Mouse (Mus musculus) left cerebral cortex, adult 8-10 months (tissue): ENCODE data around the gene AL732309.1. TPM values are rescaled to one million over a fixed set of nuclear protein-coding genes. Genes with fewer than 3 reads are reported as not detected.
A peak's percentile ranks its signal among the peaks of the same experiment; 100 is the strongest.

Experiments
- DNase-seq, 2 experiments: peaks; one replicate each; pipeline ENCODE4 v3.0.0; 2022; ENCODE audit warnings: low spot score in 2 of 2
- total RNA-seq, 4 experiments: library from RNA; stranded (reverse); gene quantifications; 2 replicates each; pipeline ENCODE4 v1.2.4; 2022

AL732309.1 gene
- total RNA-seq = 1 to 10 TPM in 3 of 4 experiments, under 1 TPM in 1; 0.67 to 4.2 (median 3.4) TPM

DNA sequence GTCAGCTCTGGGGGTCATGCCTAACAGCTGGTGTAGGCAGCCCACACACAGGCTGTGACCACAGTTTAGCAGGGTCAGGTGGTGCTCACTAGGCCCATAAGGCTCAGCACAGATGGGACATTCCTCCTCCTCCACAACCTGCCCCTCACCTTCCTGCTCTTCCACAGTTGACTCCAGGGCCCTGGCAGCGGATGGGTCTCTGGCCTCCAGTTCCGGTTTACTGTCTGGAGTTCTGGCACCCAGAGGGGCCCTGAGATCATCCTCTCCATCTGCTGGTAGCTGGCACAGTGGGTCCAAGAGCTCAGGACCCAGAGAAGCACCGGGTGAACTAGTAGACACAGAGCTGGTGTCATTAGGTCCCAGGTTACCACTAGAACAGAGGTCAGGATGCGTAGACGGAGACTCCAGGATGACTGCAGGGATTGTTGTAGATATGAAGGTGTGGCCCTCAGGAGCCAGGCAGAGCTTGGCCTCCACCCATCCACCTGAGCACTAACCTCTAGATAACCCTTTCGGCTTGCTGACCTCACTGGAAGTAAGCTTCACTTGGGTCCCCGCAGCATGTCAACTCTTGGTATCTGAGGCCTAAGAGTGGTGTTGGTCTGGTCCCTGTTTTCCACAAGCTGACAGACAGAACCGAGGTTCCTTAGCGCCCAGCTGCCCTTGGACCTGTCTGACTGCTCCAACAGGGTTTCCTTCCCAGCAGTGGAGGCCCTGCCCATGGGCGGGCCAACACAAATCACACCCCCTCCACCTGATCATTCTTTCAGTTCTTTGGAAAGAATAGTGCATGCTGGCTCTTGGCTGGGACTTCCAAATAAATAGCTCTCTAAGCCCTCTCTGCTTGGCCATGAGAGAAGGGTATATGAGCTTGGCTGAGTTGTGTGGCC is at the start of gene AL732309.1:
Gene AL732309.1, minus strand, starts transcription at position 681 of the 890 bp plus-strand sequence.
- no peak for DNase-seq

GRCm38 (mm10) chr2:25293706-25294105 is 47.0 kb upstream of the AL732309.1 start:
- peak in 1 of 2 experiments; percentile 25 for DNase-seq

DNA sequence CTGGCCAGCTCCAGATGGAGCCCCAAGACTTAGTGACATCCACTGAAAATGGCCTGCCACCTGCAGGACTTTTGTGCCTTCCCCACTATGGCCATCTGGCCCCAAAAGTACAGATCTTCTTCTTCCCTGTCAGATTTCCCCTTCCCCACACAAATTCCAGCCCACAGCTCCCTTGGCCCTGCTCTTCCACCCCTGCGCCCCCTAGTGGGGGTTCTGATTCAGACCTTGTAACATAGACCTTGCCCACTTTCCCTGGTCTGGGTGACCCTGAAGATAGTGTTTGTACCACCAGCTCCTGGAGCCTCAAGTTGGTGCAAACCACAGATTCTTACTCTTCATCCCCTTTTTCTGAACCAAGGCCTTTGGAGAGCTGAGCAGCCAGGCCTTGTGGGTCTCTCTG is 46.2 kb upstream of the AL732309.1 start:
- DNase-seq = no peak

GRCm38 (mm10) chr2:25292054-25292544 is 45.4 kb upstream of the AL732309.1 start:
- no peak for DNase-seq

DNA sequence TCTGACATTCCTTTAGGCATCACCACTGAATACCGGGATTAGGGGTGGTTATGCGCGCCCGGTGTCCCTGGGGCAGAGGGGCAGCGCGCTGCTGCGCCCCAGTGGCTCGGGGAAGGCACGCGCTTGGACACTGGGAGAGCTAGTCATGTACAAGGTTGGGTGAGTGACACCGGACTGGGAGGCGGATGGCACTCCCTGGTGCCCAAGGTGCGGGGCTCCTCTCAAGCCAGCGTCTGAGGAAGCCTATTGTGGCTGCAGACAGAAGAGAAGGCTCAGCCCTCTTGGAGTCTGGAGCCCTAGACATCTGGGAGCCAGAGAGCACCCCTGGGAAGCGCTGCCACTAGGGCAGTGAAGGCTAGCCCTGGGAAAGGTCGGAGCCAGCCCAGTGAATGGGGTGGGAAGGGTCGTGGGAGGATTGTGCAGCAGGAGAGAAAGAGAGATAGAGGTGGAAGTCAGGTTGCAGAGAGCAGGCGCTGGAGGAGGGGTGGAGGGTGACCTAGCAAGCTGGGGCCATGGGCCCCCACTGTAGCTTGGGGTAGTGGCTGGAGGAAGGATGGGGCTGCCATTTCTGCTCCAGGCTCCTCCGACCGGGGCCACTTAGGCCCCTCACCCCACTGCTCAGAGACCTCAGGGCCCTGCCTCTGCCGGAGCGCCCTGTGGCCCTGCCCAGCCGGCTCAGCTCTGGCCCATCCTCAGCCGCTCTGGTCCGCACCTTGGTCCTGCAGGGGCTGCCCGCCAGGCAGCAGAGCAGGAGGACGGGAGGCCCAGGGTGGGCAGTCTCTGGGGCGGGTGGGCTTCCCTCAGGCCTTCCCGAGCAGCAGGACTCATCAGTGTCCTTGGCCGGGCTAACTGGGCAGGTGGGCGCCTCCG is 44.8 kb upstream of the AL732309.1 start:
- no peak for DNase-seq

- no peak for DNase-seq
These were observed 44.1 kb upstream of the AL732309.1 start for GRCm38 (mm10) chr2:25290816-25291130.

GRCm38 (mm10) chr2:25290101-25290815 is 43.6 kb upstream of the AL732309.1 start:
- peak in 1 of 2 experiments; percentile 76 for DNase-seq

DNA sequence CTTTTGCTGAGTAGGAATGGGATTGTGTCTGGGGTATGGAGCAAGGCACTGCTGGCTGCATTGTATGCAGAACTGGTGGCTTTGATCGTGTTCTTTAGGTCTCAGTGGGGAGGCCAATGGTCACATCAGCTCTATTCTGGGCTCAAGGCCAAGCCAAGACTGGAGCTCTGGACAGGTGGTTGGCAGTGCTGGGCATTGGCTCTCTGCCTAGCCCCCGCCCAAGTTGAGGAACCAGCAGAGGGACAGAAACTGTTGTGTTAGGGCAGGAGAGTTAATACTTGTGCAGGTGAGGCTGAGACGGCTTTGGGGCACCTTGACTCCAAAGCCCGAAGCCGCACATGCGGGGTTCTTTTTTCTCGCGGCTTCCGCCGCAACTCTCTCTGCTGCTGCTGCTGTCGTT is 43.0 kb upstream of the AL732309.1 start, which contains the start of gene Lrrc26:
Gene Lrrc26, plus strand, starts transcription at position 265 of the 400 bp plus-strand sequence.
- DNase-seq = no peak

- DNase-seq = no peak
These were observed 42.2 kb upstream of the AL732309.1 start for GRCm38 (mm10) chr2:25288734-25289345.

- no peak for DNase-seq
These were observed 41.4 kb upstream of the AL732309.1 start, which contains the start of gene Tmem210 for GRCm38 (mm10) chr2:25287927-25288649. Gene Tmem210, plus strand, starts transcription at chr2:25288145.

GRCm38 (mm10) chr2:25286837-25287636 is 40.4 kb upstream of the AL732309.1 start:
- DNase-seq = no peak

DNA sequence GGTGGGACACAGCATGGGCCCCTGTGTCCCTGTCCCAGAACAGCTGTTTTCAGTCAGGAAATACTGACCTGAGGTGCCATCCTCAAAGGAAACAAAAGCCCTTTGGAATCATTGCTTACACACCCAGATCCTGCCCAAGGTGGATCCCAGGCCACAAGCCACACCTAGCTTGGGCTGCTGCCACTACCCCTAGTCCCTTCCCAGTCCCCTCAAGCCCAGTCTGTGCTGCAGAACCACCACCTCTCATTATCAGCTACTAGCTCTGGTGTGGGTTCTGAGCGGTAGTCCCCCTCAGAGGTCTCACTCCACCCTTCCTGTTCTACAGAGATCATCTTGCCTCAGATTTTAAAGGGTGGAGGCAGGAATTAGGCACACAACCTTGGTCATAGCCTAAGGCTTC is 39.7 kb upstream of the AL732309.1 start:
- no peak for DNase-seq

- DNase-seq = no peak
These were observed 38.9 kb upstream of the AL732309.1 start for GRCm38 (mm10) chr2:25285551-25285950.

GRCm38 (mm10) chr2:25278928-25279882 is 32.5 kb upstream of the AL732309.1 start:
- DNase-seq = no peak

- no peak for DNase-seq
These were observed 26.3 kb upstream of the AL732309.1 start for GRCm38 (mm10) chr2:25273010-25273409.

- no peak for DNase-seq
These were observed 25.9 kb upstream of the AL732309.1 start for GRCm38 (mm10) chr2:25272515-25272914.

DNA sequence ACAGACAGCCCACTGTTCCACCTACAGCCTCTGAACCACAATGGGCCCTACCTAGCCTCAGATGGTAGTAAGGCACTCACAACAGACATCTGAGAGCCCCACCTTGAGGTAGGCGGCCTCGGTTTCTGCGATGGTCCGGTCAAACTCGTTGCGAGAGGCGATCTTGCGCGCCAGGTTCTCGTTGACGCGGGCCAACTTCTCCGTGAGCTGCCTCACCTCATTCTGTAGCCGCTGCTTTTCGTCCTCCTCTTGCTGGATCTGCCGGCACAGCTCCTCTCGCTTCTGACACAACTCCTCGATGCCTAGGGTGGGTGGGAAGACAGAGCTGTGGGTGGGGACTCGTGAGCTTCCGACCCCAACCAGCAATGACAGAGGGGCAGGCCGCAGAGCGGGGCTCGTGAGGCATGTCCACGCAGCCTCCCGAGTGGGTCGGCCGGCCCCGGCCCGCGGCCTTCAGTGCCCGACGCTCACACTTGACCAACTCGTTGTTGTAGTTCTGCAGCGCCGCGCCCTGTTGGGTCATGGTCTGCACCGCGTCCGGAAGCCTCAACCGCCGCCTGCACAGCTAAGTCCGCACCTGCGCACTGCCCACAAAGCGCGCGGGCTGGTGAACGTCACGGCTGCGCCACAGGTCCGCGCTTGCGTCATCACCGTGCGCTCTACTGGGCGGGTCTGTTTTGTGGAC is 25.3 kb upstream of the AL732309.1 start, which contains the start of the genes Ssna1 and Anapc2:
Gene Ssna1, minus strand, starts transcription at position 612 of the 685 bp plus-strand sequence.
Gene Anapc2, plus strand, starts transcription at position 652 of the 685 bp plus-strand sequence.
- DNase-seq = peak; percentile 94 to 99
